Mouse (Mus musculus) lung, embryonic 16.5 days (tissue): Measurements from ENCODE around the gene Necab2. TPM values are rescaled to one million over a fixed set of nuclear protein-coding genes. Genes with fewer than 3 reads are reported as not detected.

Source experiments
- ATAC-seq: fragments of 200-750 bp; cut with Nextera tagmentation; 2 replicates; pipeline ENCODE4 v1.8.0; 2017; ENCODE audit warnings: low read depth, mild to moderate bottlenecking, moderate library complexity
- H3K27ac ChIP-seq: fragments of 300-500 bp; sonication (generic); 2 replicates; pipeline ENCODE4 v1.5.1; 2014; ENCODE audit warnings: mild to moderate bottlenecking, control low read depth, low read length
- H3K27me3 ChIP-seq: fragments of 300-500 bp; sonication (generic); 2 replicates; pipeline ENCODE4 v1.6.1; 2014; ENCODE audit warnings: low read depth, low read length, mixed read lengths; ENCODE audit not compliant: control insufficient read depth, insufficient read depth
- H3K36me3 ChIP-seq: fragments of 300-500 bp; sonication (generic); 2 replicates; pipeline ENCODE4 v1.6.1; 2014; ENCODE audit warnings: low read length; ENCODE audit not compliant: control insufficient read depth, insufficient read depth
- H3K4me1 ChIP-seq: fragments of 300-500 bp; sonication (generic); replicated peaks from 2 replicates; pipeline ENCODE4 v1.6.1; 2014; ENCODE audit warnings: low read length, mixed read lengths; ENCODE audit not compliant: control insufficient read depth, insufficient read depth
- H3K4me2 ChIP-seq: fragments of 300-500 bp; sonication (generic); 2 replicates; pipeline ENCODE4 v1.6.1; 2014; ENCODE audit warnings: low read depth, low read length, control low read depth
- H3K4me3 ChIP-seq: fragments of 300-500 bp; sonication (generic); 2 replicates; pipeline ENCODE4 v1.5.1; 2014; ENCODE audit warnings: mild to moderate bottlenecking, low read length, control low read depth
- H3K9ac ChIP-seq: fragments of 300-500 bp; sonication (generic); 2 replicates; pipeline ENCODE4 v1.6.1; 2014; ENCODE audit warnings: low read length, control low read depth
- H3K9me3 ChIP-seq: fragments of 300-500 bp; sonication (generic); 2 replicates; pipeline ENCODE4 v1.6.1; 2016; ENCODE audit warnings: low read length; ENCODE audit not compliant: control insufficient read depth
- WGBS: fragments of 180-500 bp; shearing (Covaris S2); extraction: QIAGEN DNeasy Blood & Tissue Kit; methylation state at CpG from one replicate; pipeline ENCODE4 v1.1.7; 2014; 5-methylcytosine and 5-hydroxymethylcytosine counted together
- polyA plus RNA-seq: library from polyadenylated mRNA; unstranded; fragments of >200 nt; fragmentation: Nextera tagmentation; extraction: Ambion mirVana; gene quantifications from 2 replicates; pipeline ENCODE4 v1.2.1, GENCODE M21; 2015

Necab2 gene
- polyA plus RNA-seq, 1 experiment from 2014 or later: 1.4 TPM

DNA sequence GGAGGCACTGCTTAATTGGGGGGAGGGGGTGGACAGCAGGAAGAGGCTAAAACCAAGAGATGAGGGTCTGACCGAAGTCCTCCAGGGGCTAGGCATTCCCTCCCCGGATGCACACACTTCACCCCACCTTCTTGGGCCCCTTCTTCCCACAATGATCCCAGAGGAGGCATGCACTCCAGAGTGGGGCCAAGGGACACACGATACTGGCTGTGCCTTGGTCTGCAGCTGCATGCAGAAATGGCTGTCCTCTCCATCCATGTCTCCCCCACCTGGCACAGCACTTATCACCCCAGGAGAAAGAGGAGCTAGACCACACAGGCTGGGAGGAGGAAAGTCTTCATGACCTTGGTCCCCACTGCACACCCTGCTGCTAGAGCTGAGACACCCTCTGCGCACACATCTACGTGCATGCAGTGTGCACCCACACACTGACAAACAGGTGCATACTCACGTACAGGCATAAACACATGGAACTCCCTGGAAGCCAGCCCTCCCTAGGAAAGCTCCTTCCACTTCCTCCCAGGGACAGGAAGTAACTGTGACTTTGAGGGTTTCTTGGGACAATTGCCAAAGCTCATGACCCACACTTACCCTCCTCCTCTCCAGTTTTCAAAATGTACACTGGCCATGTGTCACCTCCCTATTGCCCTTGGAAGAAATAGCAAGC, 20.3 kb upstream of the Necab2 start:
- Histone ChIP-seq H3K4me1 (peaks cover 16% of the 10 kb centered on the region), H3K27ac (peak overlapping the region; percentile 86), H3K9ac (no peak overlapping the region), H3K36me3 (no peaks in the 10 kb centered on the region), H3K9me3 (no peaks in the 10 kb centered on the region), H3K27me3 (no peaks in the 10 kb centered on the region), H3K4me2 (peak overlapping the region; percentile 18; the same call in 1 of the 2 replicates), H3K4me3 (no peak overlapping the region)
- ATAC-seq: no peak
- WGBS: 71% methylated on average over 6 of the region's 6 CpGs

DNA sequence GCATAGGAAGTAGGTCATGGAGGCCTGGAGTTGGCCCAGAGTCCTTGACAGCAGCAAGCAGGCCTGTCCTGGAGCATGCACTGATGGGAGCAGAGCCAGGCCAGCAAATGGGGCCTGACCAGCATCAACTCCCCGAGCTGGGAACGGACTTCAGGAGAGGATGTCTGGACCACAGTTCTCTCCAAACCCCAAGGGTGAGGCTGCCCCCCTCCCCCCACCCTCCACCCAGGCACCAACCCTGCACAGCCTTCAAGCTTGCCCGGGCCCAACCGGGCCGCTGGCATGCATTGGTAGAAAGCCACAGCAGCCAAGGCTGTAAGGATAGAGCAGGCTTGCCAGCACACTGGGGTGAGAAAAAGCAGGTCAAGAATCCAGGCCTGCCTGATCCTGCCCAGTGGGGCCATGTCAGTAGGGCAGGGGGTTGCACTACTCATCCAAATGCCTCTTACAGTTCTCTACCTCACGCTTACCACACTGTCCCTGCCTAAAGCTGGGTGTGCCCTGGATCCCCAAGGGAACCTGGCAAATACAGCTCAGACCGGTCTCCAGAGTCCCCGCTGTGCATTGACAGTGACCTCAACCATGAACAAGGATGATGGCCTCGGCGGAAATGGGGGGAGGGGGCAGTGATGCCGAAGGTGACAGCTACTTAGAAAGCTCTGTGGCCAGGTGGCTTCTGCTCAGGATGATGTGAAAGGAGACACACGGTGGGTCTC, 18.7 kb upstream of the Necab2 start:
- H3K9me3 ChIP-seq: no peaks in the 10 kb centered on the region
- H3K9ac ChIP-seq: no peak overlapping the region
- no peak for ATAC-seq
- no peak overlapping the region for H3K4me3 ChIP-seq
- H3K27me3 ChIP-seq: no peaks in the 10 kb centered on the region
- H3K36me3 ChIP-seq: no peaks in the 10 kb centered on the region
- no peak overlapping the region for H3K4me2 ChIP-seq
- no peak overlapping the region for H3K27ac ChIP-seq
- H3K4me1 ChIP-seq: peaks cover 16% of the 10 kb centered on the region
- WGBS: 66% methylated on average over 12 of the region's 12 CpGs

DNA sequence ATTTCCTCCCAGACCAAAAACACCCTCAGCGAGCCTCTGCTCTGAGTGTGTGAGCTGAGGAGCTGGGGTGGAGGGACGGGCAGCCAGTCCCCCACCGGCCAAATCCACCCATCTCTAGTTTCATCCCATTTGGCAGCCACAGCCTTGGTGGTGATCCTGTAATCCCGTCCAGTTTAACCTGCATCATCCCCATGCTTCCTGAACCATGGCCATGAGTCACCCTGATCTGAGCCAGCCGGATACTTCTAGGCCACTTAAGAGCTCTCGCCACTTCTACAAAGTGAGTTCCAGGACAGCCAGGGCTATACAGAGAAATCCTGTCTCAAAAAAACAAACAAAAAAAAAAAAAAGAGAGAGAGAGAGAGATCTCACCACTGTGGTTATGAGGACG, 18.2 kb upstream of the Necab2 start:
- no peak overlapping the region for H3K4me2 ChIP-seq
- no peak overlapping the region for H3K9ac ChIP-seq
- no peak overlapping the region for H3K4me3 ChIP-seq
- H3K36me3 ChIP-seq: no peaks in the 10 kb centered on the region
- no peak for ATAC-seq
- no peaks in the 10 kb centered on the region for H3K9me3 ChIP-seq
- no peaks in the 10 kb centered on the region for H3K27me3 ChIP-seq
- H3K27ac ChIP-seq: no peak overlapping the region
- WGBS: 48% methylated on average over 7 of the region's 7 CpGs
- H3K4me1 ChIP-seq: peaks cover 16% of the 10 kb centered on the region

DNA sequence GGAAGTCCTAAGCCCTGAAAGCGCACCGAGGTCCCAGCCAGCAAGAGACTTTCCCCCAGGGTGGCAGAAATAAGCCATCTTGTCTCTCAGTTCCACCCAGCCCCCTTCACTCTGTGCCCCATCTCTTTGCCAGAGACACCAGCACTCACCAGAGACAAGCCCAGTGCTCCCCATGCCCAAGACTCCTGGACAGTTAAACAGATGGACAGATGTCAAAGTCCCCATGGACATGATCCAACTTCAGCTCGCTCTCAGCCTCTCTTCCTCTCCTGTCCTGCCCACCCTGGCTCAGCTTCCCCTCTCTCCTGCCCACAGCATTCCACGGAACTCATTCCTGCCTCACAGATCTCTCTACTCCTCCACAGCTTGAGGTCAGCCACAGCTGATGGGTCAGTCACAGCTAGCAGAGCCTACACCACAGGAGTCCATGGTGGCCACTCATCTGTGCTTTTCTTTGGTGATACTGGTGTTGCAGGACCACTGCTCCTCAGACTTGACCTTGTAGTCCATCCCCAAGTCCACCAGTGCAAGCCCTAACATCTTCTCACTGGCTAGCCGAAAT, 17.7 kb upstream of the Necab2 start:
- Histone ChIP-seq H3K27ac (no peak overlapping the region), H3K4me2 (no peak overlapping the region), H3K27me3 (no peaks in the 10 kb centered on the region), H3K4me1 (peaks cover 13% of the 10 kb centered on the region; the same call in 1 of the 2 replicates), H3K36me3 (no peaks in the 10 kb centered on the region), H3K9ac (no peak overlapping the region), H3K4me3 (no peak overlapping the region), H3K9me3 (no peaks in the 10 kb centered on the region)
- ATAC-seq: no peak
- 61% methylated on average over 5 of the region's 5 CpGs for WGBS

DNA sequence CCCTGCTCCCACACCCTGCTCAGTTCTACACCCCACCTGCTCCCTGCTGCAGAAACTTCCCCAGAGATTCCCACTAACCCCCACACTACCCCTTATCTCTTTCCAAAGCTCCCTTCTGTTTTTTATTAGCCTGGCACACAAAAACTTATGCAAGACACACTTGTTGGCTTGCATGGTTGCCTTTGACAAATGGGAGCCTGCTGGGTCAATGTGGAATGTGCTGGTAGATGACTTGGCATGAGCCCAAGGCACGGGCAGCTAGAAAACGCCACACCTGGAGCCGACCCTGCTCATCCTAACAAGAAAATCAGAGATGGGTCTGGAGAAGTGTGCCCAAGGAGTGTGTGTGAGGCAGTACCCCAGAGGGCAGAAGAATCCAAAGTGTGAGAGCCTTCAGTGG, 17.0 kb upstream of the Necab2 start:
- Histone ChIP-seq H3K9ac (no peak overlapping the region), H3K4me2 (no peak overlapping the region), H3K36me3 (no peaks in the 10 kb centered on the region), H3K27ac (no peak overlapping the region), H3K4me3 (no peak overlapping the region), H3K9me3 (no peaks in the 10 kb centered on the region), H3K4me1 (peaks cover 9% of the 10 kb centered on the region; the same call in 1 of the 2 replicates), H3K27me3 (no peaks in the 10 kb centered on the region)
- 57% methylated on average over 3 of the region's 3 CpGs for WGBS
- ATAC-seq: no peak

DNA sequence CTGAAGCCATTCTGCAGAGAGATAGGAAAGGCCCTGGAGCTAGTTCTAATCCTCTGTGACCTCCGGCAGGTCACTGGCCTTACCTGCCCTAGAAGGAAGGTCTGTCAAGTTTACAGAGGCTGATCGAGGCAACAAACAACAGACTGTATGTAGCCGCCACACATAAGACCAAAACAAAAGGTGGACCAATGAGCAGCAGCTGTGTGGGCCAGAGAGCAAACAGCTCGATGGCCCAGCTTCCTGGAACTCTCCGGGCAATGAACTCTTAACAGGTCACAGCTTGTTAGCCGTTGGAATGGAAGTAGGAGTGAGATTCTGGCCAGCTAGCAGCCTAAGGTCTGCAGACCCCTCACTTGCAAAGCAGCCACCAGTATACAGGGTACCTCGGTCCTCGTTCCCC, 16.3 kb upstream of the Necab2 start:
- no peaks in the 10 kb centered on the region for H3K27me3 ChIP-seq
- ATAC-seq: no peak
- no peak overlapping the region for H3K27ac ChIP-seq
- H3K4me3 ChIP-seq: no peak overlapping the region
- WGBS: 69% methylated on average over 8 of the region's 8 CpGs
- H3K9me3 ChIP-seq: no peaks in the 10 kb centered on the region
- H3K4me1 ChIP-seq: peaks cover 9% of the 10 kb centered on the region; the same call in 1 of the 2 replicates
- no peak overlapping the region for H3K4me2 ChIP-seq
- no peaks in the 10 kb centered on the region for H3K36me3 ChIP-seq
- no peak overlapping the region for H3K9ac ChIP-seq

DNA sequence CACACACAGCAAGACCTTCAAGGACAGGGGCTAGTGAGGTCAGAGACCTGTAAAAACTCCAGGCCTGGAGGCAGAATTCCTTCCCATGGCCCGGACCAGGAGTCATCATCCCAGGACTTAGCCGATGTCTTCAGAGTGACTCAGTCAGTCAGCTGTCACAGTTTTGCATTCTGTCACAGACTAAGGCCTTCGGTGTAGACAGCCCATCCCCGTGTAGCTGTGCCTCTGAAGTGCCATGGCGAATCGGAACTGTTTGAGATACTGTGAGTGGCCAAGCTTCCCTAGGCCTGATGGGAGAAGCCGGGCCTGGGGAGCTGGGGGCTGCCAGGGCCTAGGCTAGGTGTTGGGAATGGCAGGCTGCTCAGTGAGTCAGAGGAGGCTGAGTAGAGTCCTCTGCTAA, 15.8 kb upstream of the Necab2 start:
- H3K27ac ChIP-seq: no peak overlapping the region
- no peak overlapping the region for H3K9ac ChIP-seq
- H3K9me3 ChIP-seq: no peaks in the 10 kb centered on the region
- no peak overlapping the region for H3K4me2 ChIP-seq
- no peaks in the 10 kb centered on the region for H3K36me3 ChIP-seq
- H3K4me3 ChIP-seq: no peak overlapping the region
- H3K4me1 ChIP-seq: peaks cover 7% of the 10 kb centered on the region; the same call in 1 of the 2 replicates
- no peak for ATAC-seq
- no peaks in the 10 kb centered on the region for H3K27me3 ChIP-seq
- WGBS: 81% methylated on average over 7 of the region's 7 CpGs

DNA sequence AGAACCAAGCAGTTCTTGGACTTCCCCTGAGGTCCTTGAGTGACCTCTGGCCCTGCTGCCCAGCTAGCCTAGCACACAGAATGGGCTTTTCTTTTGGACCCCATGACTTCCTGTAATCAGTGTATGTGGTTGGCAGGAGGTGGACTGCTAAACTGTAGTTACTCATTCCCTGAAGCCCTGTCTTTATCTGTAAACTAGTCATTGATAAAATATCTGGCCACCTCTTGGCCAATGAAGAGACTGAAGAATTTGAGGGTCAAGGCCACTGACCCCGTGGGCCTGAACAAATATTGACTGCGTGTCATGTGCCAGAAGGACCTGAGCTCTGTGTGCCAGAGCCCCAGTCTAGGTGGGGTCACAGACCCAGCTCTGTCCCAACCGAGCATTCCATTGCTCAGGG, 14.1 kb upstream of the Necab2 start:
- WGBS: 33% methylated on average over 3 of the region's 3 CpGs
- no peaks in the 10 kb centered on the region for H3K27me3 ChIP-seq
- H3K4me2 ChIP-seq: no peak overlapping the region
- no peaks in the 10 kb centered on the region for H3K9me3 ChIP-seq
- peaks cover 16% of the 10 kb centered on the region for H3K4me1 ChIP-seq
- no peak overlapping the region for H3K9ac ChIP-seq
- H3K4me3 ChIP-seq: no peak overlapping the region
- no peak for ATAC-seq
- H3K36me3 ChIP-seq: no peaks in the 10 kb centered on the region
- H3K27ac ChIP-seq: no peak overlapping the region

DNA sequence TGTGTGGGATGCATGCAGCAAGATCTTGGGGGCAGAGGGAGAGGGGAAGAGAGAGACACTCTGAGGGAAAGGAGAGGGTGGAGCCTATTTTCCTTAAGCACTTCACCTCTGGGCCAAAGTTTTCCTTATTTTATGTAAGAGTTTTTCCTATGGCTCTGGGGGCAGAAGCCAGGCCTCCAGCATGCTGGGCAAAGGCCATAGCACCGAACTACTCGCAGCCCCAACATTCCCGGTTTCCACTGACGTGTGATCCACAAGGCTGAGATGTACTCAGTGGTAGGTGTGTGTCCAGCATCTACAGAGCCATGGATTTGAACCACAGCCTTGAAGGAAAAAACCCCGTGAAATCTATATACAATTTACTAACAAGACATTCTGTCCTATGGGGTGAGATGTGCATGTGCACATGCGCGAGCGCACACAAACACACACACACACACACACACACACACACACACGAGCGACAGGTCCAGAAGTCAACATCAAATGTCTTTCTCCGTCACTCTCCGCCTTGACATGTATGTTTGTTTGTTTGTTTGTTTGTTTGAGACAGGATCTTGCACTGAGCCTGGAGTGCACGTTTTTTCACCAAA, 12.8 kb upstream of the Necab2 start, which contains the start of gene Osgin1:
TSS of gene Osgin1 (plus strand) at position 543 of the 593 bp plus-strand sequence.
- Histone ChIP-seq H3K9ac (no peak within 1 kb of the TSS), H3K27ac (no peak within 1 kb of the TSS), H3K4me1 (peaks cover 16% of the 10 kb centered on the region), H3K4me2 (no peak within 1 kb of the TSS), H3K9me3 (no peaks in the 10 kb centered on the region), H3K4me3 (no peak within 1 kb of the TSS), H3K36me3 (no peaks in the 10 kb centered on the region), H3K27me3 (no peaks in the 10 kb centered on the region)
- ATAC-seq: no peak
- WGBS: 85% methylated on average over 13 of the region's 13 CpGs
